29 mouse cellular contexts compared by ENCODE assay signal in genomic region chr11:61497490-61497889, GRCm38 (mm10). TPM values are rescaled to one million over a fixed set of nuclear protein-coding genes. Genes with fewer than 3 reads are reported as not detected.
"Had no signal": no experiment of that assay in that cellular context is flagged by ENCODE, and none has a peak within 500 bp of the region (broad histone marks: within the 10 kb centered on the region; RNA-seq: fewer than 3 reads in every experiment).

No protein-coding gene starts in this region.

- H3K4me3 ChIP-seq: embryonic facial prominence, embryonic 10.5 days; embryonic facial prominence, embryonic 12.5 days; embryonic facial prominence, embryonic 13.5 days; embryonic facial prominence, embryonic 15.5 days; erythroblast, embryonic 14.5 days; forebrain, embryonic 10.5 days; forebrain, embryonic 12.5 days; forebrain, embryonic 13.5 days; forebrain, embryonic 15.5 days; gastrocnemius, adult 2 months; heart, adult 2 months had no signal

- ATAC-seq: forebrain, embryonic 13.5 days; forebrain, embryonic 14.5 days; forebrain, embryonic 15.5 days; forebrain, embryonic 16.5 days; forebrain, postnatal 0 days had no signal

- H3K9me3 ChIP-seq: embryonic facial prominence, embryonic 10.5 days; embryonic facial prominence, embryonic 12.5 days; embryonic facial prominence, embryonic 13.5 days; embryonic facial prominence, embryonic 15.5 days; forebrain, embryonic 10.5 days; forebrain, embryonic 12.5 days; forebrain, embryonic 13.5 days; forebrain, embryonic 15.5 days had no signal

- H3K27ac ChIP-seq: embryonic facial prominence, embryonic 10.5 days; embryonic facial prominence, embryonic 12.5 days; embryonic facial prominence, embryonic 13.5 days; embryonic facial prominence, embryonic 15.5 days; forebrain, embryonic 10.5 days; forebrain, embryonic 12.5 days; forebrain, embryonic 13.5 days; forebrain, embryonic 15.5 days; gastrocnemius, adult 2 months; heart, adult 2 months had no signal

- H3K4me2 ChIP-seq: embryonic facial prominence, embryonic 12.5 days; embryonic facial prominence, embryonic 13.5 days; embryonic facial prominence, embryonic 15.5 days; forebrain, embryonic 12.5 days; forebrain, embryonic 13.5 days; forebrain, embryonic 15.5 days had no signal

- DNase-seq: cerebellum, adult 9-11 months; cerebellum, postnatal 10 days; cerebellum, postnatal 14 days; cerebellum, postnatal 25 days; cerebellum, postnatal 36 days; embryo, embryonic 11 days; forebrain, postnatal 0 days; gastrocnemius, adult 2 months; gastrocnemius, postnatal 10 days; gastrocnemius, postnatal 14 days; gastrocnemius, postnatal 25 days; gastrocnemius, postnatal 36 days; heart, adult 11 months; heart, adult 18-20 months; heart, adult 2 months had no signal

- H3K9ac ChIP-seq: embryonic facial prominence, embryonic 12.5 days; embryonic facial prominence, embryonic 13.5 days; embryonic facial prominence, embryonic 15.5 days; forebrain, embryonic 12.5 days; forebrain, embryonic 13.5 days; forebrain, embryonic 15.5 days; forebrain, postnatal 0 days had no signal

- H3K27me3 ChIP-seq: embryonic facial prominence, embryonic 12.5 days; embryonic facial prominence, embryonic 13.5 days; embryonic facial prominence, embryonic 15.5 days; forebrain, embryonic 12.5 days; forebrain, embryonic 13.5 days; forebrain, embryonic 15.5 days had no signal

RNA-seq across cellular contexts. Expression of gene B9d1, which starts 7.5 kb away (rescaled TPM):
- total RNA-seq: granulocyte monocyte progenitor cell, adult 5-6 weeks had no signal

RNA-seq across cellular contexts. Expression of gene Mfap4, which starts 12.3 kb away (rescaled TPM):
- total RNA-seq: common myeloid progenitor, adult 5-6 weeks; granulocyte monocyte progenitor cell, adult 5-6 weeks had no signal
- polyA plus RNA-seq: erythroblast, embryonic 14.5 days had no signal

RNA-seq across cellular contexts. Expression of gene Rnf112, which starts 43.6 kb away (rescaled TPM):
- total RNA-seq: common myeloid progenitor, adult 5-6 weeks; gastrocnemius, adult 18-20 months; granulocyte monocyte progenitor cell, adult 5-6 weeks had no signal
- polyA plus RNA-seq: erythroblast, embryonic 14.5 days had no signal
